Mouse (Mus musculus): ENCODE results near the gene Ocln.

DNA sequence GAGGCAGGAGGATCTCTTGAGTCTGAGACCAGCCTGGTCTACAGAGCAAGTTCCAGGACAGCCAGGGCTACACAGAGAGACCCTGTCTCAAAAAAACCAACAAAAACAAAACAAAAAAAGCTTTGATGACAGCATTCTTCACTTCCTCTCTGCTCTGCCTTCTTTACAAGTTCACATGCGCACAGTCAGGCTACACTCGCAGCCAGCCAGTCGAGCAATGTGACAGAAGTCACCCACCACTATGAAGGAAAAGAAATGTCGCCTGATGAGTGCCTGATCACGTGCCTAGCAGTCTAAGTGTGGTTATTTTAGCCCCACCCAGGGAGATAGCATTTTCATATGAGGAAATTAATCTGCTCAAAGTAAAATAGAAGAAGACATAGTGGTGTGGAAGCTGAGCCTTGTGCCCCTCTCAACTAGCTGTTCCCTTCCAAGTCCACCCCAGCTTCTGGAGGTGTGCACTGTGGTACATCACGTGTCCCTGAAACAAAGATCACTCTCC is 34.8 kb downstream of the Ocln start:
- TF ChIP-seq CTCF (IDR thresholded peaks at IDR 0.05; ENCODE audit: borderline replicate concordance, control insufficient read depth, extremely low read depth, insufficient read depth, low read length, poor library complexity) = no peak
- no peak for TF ChIP-seq POLR2A (IDR thresholded peaks at IDR 0.05; ENCODE audit: control insufficient read depth, extremely low read depth, insufficient read depth, low read length, poor library complexity)

All from thymus, adult 2 months (tissue).